Mouse (Mus musculus) induced T-regulatory cell, adult 2 months (primary cell): ENCODE data around the gene Ctla4.

Experiments used
- DNase-seq: peaks from one replicate; pipeline ENCODE4 v3.0.0-alpha.2; 2012; ENCODE audit warnings: low read depth

The Ctla4 gene

DNA sequence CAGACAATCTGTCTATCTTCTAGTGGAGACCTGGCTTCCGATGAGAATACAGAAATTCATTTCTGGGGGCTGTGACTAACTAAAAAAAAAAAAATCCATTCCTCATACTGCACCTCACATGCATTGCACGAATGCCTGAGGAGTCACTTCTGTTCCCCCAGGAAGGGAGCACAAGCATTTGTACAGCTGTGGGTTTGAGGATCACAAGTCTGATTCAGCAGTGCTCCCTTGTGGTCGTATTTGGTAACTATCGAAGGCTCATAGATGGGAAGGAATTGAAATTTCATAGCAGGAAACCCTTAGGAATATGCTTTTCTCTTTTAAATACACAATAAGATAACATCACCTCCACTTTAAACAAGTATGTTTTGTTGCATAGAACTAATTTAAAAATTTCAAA is 74.3 kb downstream of the Ctla4 start:
- DNase-seq: peak; percentile 88

- peak; percentile 64 for DNase-seq
Measured at GRCm38 (mm10) chr1:60962095-60962494, 75.3 kb downstream of the Ctla4 start.
